Mouse (Mus musculus): ENCODE results near the gene Rhox3h.
"Not testable (repeated sequence)": the region's sequence is repeated elsewhere in the genome, so short reads cannot be mapped to it uniquely, and the experiment has no call there.

Gene Rhox3h

GRCm38 (mm10) chrX:37668664-37669063, at the start of gene Rhox3h:
Gene Rhox3h (minus strand): TSS chrX:37668764.
- not testable (repeated sequence) for DNase-seq

- peak; percentile 7 for DNase-seq
These were observed 33.3 kb upstream of the Rhox3h start for GRCm38 (mm10) chrX:37701821-37702387.

DNA sequence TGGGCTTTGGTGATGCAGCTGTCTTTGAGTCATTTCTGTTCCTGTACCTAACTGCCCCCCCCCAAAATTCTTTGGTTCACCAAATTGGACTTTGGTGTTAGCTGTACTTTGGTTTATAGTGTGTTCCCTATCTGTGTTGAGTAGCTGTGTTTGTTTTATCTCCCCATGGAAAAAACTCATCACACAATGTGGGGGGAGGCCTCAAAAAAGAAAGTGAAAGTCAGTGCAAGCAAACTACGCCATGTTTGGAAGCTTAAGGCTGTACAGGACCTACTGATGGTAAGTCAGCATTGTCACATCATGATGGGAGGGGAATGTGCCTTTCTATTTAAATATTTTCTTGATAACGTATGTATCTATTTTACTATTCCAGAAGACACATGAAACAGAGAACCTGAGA, 23.7 kb upstream of the Rhox3h start:
- no peak for DNase-seq

DNA sequence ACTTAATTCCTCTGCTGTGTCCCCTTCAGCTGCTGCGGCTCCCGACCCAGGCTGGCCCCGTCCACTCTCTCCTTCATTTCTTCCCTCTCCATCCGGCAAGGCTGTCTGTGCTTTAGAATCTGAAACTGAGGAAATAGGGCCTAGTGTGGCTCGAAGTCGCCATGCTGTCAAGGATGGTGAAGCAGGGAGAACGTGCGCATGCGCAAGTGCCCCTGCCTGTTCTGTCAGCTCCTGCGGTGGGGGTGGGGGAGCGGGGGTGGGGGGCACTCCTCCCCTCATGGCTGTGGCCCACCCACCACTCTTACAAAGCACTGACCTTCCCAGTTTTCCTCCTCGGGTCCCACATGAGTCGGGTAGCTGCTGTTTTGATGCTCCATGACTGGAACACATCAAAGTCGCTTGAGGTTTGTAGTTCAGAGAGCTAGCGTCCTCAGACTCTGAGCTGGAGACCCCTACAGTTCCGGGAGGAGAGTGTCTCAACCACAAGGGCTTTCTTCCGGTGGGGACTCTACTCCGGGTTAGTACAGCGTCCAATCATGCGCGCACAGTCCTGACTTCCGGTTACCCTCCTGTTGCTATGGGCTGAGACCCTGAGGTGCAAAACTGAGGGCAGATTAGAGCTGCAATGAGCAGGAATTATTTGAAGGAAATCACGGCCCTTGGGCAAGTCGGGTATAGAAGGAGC, 14.6 kb upstream of the Rhox3h start:
- no peak for DNase-seq

GRCm38 (mm10) chrX:37673177-37673576, 4.6 kb upstream of the Rhox3h start, which contains the start of gene Rhox2h:
Gene Rhox2h (minus strand): TSS chrX:37673277.
- not testable (repeated sequence) for DNase-seq

- DNase-seq, result not testable (repeated sequence)
These were observed 17.3 kb downstream of the Rhox3h start, which contains the start of gene Rhox4g for GRCm38 (mm10) chrX:37651227-37651626. Gene Rhox4g (minus strand): TSS chrX:37651327.

DNA sequence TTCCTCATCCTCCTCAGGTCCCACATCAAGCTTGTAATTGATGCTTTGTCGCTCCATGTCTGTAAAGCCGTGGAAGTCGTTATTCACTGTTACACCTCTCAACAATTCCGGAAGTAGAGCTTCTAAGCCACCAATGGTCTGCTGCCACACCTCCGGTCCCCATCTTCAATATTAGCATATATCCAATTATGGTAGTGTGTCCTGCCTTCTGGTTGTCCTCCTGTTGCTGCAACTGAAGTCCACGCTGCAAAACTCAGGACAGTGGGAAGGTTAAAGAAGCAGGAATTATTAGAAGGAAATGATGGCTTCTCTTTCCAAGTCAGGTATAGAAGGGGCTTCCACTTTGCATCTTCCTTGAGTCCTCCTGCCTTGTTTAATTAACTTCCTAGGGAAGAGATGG, 25.2 kb downstream of the Rhox3h start, which contains the start of gene Rhox2g:
Gene Rhox2g, minus strand, starts transcription at position 101 of the 400 bp plus-strand sequence.
- DNase-seq, result not testable (repeated sequence)

DNA sequence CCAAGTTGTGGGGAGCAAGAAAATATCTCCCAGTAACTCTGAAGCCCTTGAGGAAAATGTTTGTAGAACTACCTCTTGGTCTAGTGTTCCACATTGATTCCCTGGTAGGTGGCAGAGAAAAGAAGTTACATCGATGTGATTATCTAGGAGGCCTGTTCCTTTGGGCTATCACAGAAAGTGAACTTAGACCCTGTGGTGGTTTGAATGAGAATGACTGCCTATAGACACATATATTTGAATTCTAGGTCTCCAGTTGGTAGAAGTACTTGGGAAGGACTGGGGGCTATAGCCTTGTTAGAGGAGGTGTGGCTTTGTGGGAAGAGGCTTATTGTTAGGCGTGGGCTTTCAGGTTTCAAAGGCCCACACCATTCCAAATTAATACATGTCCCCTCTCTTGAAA, 40.1 kb downstream of the Rhox3h start, which contains the start of gene Rhox3g:
Gene Rhox3g, minus strand, starts transcription at position 101 of the 400 bp plus-strand sequence.
- DNase-seq, result not testable (repeated sequence)
